Mouse (Mus musculus) limb, embryonic 14.5 days (tissue): ENCODE data around the gene Rbp1. TPM values are rescaled to one million over a fixed set of nuclear protein-coding genes. Genes with fewer than 3 reads are reported as not detected.

Source experiments
- ATAC-seq: fragments of 200-750 bp; cut with Nextera tagmentation; 2 replicates; pipeline ENCODE4 v1.8.0; 2017; ENCODE audit warnings: low read depth, moderate number of reproducible peaks, moderate TSS enrichment; ENCODE audit not compliant: low FRiP score
- DNase-seq: peaks from one replicate; pipeline ENCODE4 v3.0.0-alpha.2; 2015; ENCODE audit warnings: low spot score
- H3K27ac ChIP-seq: fragments of 300-500 bp; sonication (generic); replicated peaks from 2 replicates; pipeline ENCODE4 v1.5.1; 2014; ENCODE audit warnings: low read depth, mild to moderate bottlenecking, low read length, moderate library complexity, mixed read lengths
- H3K27me3 ChIP-seq: fragments of 300-500 bp; sonication (generic); 2 replicates; pipeline ENCODE4 v1.6.1; 2014; ENCODE audit warnings: low read length, mixed read lengths; ENCODE audit not compliant: control insufficient read depth, insufficient read depth
- H3K36me3 ChIP-seq: fragments of 300-500 bp; sonication (generic); 2 replicates; pipeline ENCODE4 v1.6.1; 2014; ENCODE audit warnings: mild to moderate bottlenecking, low read length, moderate library complexity, mixed read lengths; ENCODE audit not compliant: control insufficient read depth, insufficient read depth
- H3K4me1 ChIP-seq: fragments of 300-500 bp; sonication (generic); 2 replicates; pipeline ENCODE4 v1.6.1; 2014; ENCODE audit warnings: antibody characterized with exemption, low read length, mixed read lengths; ENCODE audit not compliant: control insufficient read depth, insufficient read depth
- H3K4me2 ChIP-seq: fragments of 300-500 bp; sonication (generic); replicated peaks from 2 replicates; pipeline ENCODE4 v1.6.1; 2014; ENCODE audit warnings: low read depth, mild to moderate bottlenecking, low read length, moderate library complexity; ENCODE audit not compliant: severe bottlenecking
- H3K4me3 ChIP-seq: fragments of 300-500 bp; sonication (generic); replicated peaks from 2 replicates; pipeline ENCODE4 v1.5.1; 2014; ENCODE audit warnings: low read length
- H3K9ac ChIP-seq: fragments of 300-500 bp; sonication (generic); 2 replicates; pipeline ENCODE4 v1.6.1; 2014; ENCODE audit warnings: mild to moderate bottlenecking, low read depth, low read length, moderate library complexity; ENCODE audit not compliant: severe bottlenecking
- H3K9me3 ChIP-seq: fragments of 300-500 bp; sonication (generic); 2 replicates; pipeline ENCODE4 v1.6.1; 2016; ENCODE audit warnings: low read length; ENCODE audit not compliant: control insufficient read depth
- POLR2A ChIP-seq: fragments of 200-500 bp; IDR thresholded peaks from 2 replicates; pipeline ENCODE4 v1.8.0; 2012; ENCODE audit warnings: inconsistent platforms, mild to moderate bottlenecking, moderate library complexity, borderline replicate concordance; ENCODE audit not compliant: insufficient read depth, insufficient read length; ENCODE audit errors: extremely low read depth
- WGBS: fragments of 180-500 bp; shearing (Covaris S2); extraction: QIAGEN DNeasy Blood & Tissue Kit; methylation state at CpG from one replicate; pipeline ENCODE4 v1.1.7; 2014; 5-methylcytosine and 5-hydroxymethylcytosine counted together
- polyA plus RNA-seq, 2 experiments: library from polyadenylated mRNA; depleted of rRNA in 1 of 2; stranded (reverse) in 1 of 2; unstranded in 1 of 2; fragments of >200 nt; fragmentation: Nextera tagmentation in 1 of 2; extraction: Ambion mirVana in 1 of 2; gene quantifications; 2 replicates each; pipeline versions ENCODE4 v1.2.1 to v1.2.3; 2012 to 2014

The Rbp1 gene
- polyA plus RNA-seq, 2 experiments = 47.5 to 49.9 TPM

GRCm38 (mm10) chr9:98491071-98491470 is 68.3 kb downstream of the Rbp1 start:
- Histone ChIP-seq H3K4me2 (no peak overlapping the region), H3K4me1 (no peaks in the 10 kb centered on the region), H3K9ac (no peak overlapping the region), H3K27ac (no peak overlapping the region), H3K36me3 (no peaks in the 10 kb centered on the region), H3K9me3 (no peaks in the 10 kb centered on the region), H3K27me3 (no peaks in the 10 kb centered on the region), H3K4me3 (no peak overlapping the region)
- WGBS = 80% methylated on average over 5 of the region's 5 CpGs
- DNase-seq (no peak), ATAC-seq (no peak)
- TF ChIP-seq POLR2A = no peak

- DNase-seq (no peak), ATAC-seq (no peak)
- WGBS = 82% methylated on average over 5 of the region's 5 CpGs
- Histone ChIP-seq H3K9ac (no peak overlapping the region), H3K27ac (no peak overlapping the region), H3K9me3 (no peaks in the 10 kb centered on the region), H3K4me1 (0 out of 2 replicates have a peak, but pooled peaks cover 3% of the 10 kb centered on the region), H3K36me3 (no peaks in the 10 kb centered on the region), H3K4me3 (no peak overlapping the region), H3K27me3 (no peaks in the 10 kb centered on the region), H3K4me2 (no peak overlapping the region)
- no peak for TF ChIP-seq POLR2A
These were observed 69.5 kb downstream of the Rbp1 start for GRCm38 (mm10) chr9:98492212-98492611.

- 24% methylated on average over 1 of the region's 1 CpGs for WGBS
These were observed 70.1 kb downstream of the Rbp1 start for GRCm38 (mm10) chr9:98492821-98493220.

More at GRCm38 (mm10) chr9:98492821-98493220, 70.1 kb downstream of the Rbp1 start:
- no peaks in the 10 kb centered on the region for H3K27me3 ChIP-seq
- TF ChIP-seq POLR2A = no peak
- H3K4me1 ChIP-seq = peaks cover 7% of the 10 kb centered on the region; the same call in 1 of the 2 replicates
- ATAC-seq = no peak
- H3K36me3 ChIP-seq = no peaks in the 10 kb centered on the region
- H3K4me2 ChIP-seq = no peak overlapping the region
- no peak overlapping the region for H3K9ac ChIP-seq
- H3K4me3 ChIP-seq = no peak overlapping the region
- DNase-seq = no peak
- no peaks in the 10 kb centered on the region for H3K9me3 ChIP-seq
- no peak overlapping the region for H3K27ac ChIP-seq

Other genes starting within 250 kb of the Rbp1 start
- gene Nmnat3, start 135.5 kb upstream of the Rbp1 start, polyA plus RNA-seq (2012; rRNA removed) = 3.5 and 3.9 TPM in 2 replicates
- gene Nmnat3, start 135.5 kb upstream of the Rbp1 start, polyA plus RNA-seq (2014; fragmentation: Nextera tagmentation; extraction: Ambion mirVana) = 5.9 and 7.1 TPM in 2 replicates
- gene Rbp2, start 63.2 kb downstream of the Rbp1 start, polyA plus RNA-seq (2012; rRNA removed) = 2.0 and 3.3 TPM in 2 replicates
- 1.9 and 4.9 TPM in 2 replicates for gene Rbp2, start 63.2 kb downstream of the Rbp1 start, polyA plus RNA-seq (2014; fragmentation: Nextera tagmentation; extraction: Ambion mirVana)
- 107 and 139 TPM in 2 replicates for gene Copb2, start 140.8 kb downstream of the Rbp1 start, polyA plus RNA-seq (2012; rRNA removed)
- 211 and 214 TPM in 2 replicates for gene Copb2, start 140.8 kb downstream of the Rbp1 start, polyA plus RNA-seq (2014; fragmentation: Nextera tagmentation; extraction: Ambion mirVana)
- gene Mrps22, start 178.7 kb downstream of the Rbp1 start, polyA plus RNA-seq (2012; rRNA removed) = 27.7 and 37.4 TPM in 2 replicates
- gene Mrps22, start 178.7 kb downstream of the Rbp1 start, polyA plus RNA-seq (2014; fragmentation: Nextera tagmentation; extraction: Ambion mirVana) = 43.2 and 50.3 TPM in 2 replicates